Mouse (Mus musculus) naive thymus-derived CD4-positive, alpha-beta T cell, adult 5 months (primary cell): ENCODE data around the gene Clcn1. TPM values are rescaled to one million over a fixed set of nuclear protein-coding genes. Genes with fewer than 3 reads are reported as not detected.

Experiments used
- polyA plus RNA-seq: library from polyadenylated mRNA; unstranded; fragments of 100-300 nt; shearing (Covaris generic); gene quantifications from one replicate; pipeline ENCODE4 v1.2.1, GENCODE M21; 2017

The Clcn1 gene
- not detected for polyA plus RNA-seq

DNA sequence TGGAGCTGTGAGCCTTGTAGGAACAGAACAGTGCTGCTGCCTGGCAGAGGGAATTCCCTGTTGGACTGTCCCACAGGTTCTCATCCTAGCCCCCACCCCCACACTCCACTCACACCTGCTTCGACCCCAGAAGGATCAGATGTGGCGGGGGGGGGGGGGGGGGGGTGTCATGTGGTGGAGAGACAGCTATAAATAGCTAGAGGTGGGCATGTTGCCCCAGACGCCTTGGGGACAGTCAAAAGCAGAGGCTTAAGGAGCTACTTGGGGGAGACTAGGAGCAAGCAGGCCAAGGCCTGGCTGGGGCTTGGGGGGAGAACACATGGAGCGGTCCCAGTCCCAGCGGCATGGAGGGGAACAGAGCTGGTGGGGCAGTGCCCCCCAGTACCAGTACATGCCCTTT, at the start of gene Clcn1:
TSS of gene Clcn1 (plus strand) at position 238 of the 400 bp plus-strand sequence.

DNA sequence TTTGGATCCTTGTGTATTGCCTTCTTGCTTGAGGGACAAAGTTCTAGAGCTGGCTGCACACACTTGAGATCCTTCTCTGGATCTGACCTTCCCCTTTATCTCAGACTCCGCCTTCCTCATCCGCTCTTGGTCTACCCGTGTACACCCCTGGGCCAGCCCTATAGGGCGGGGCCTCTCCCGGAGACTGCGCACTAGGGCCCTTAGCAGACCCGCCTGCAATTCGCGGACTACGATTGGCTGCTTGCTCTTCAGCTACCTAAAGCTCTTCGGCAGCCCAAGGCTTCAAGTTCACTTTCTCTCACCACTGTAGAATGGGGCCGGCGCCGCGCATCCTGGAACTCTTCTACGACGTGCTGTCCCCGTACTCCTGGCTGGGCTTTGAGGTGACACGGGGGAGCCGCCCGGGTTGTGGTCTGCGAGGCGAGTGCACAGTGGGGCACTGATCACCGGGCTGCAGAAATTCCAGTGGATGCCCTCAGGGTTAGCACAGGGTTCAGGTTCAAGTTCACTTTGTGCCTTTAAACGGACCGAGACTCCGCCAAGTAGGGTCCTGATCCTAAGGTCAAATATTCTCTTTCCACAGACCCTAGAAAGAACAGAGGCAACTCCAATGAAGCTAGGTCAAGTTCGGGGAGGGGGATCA, 40.7 kb upstream of the Clcn1 start, which contains the start of gene Gstk1:
TSS of gene Gstk1 (plus strand) at position 225 of the 643 bp plus-strand sequence.

DNA sequence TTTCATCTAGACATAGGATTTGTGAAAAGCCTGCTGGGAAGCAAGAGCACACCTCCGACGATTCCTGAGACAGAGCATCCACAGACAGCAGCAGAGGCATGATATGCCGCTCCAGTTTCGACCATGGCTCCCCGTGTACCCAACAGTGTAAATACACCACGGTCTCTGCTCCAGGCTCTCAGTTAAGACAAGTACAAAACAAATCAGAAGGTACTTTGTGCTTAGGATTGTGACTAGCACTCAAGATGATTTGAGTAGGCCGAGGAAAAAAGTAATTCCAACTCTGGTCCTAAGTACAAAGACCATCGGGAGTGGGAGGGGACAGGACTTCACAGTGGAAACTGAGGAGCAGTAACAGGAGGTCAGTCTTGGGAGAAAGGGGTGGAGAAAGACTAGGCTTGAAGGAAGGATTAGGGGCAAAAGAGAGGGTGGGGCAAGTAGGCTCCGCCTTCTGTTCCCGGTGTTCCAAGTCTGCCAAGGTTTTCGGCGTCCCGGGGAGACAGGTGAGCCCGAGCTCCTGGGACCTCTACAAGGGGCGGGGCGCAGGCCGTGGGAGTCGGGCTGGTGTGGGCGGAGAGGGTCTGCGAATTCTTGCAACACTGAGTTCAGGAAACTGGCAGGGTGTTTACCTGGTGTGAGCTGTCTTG, 24.8 kb upstream of the Clcn1 start, which contains the start of gene Tmem139:
TSS of gene Tmem139 (plus strand) at position 447 of the 647 bp plus-strand sequence.

DNA sequence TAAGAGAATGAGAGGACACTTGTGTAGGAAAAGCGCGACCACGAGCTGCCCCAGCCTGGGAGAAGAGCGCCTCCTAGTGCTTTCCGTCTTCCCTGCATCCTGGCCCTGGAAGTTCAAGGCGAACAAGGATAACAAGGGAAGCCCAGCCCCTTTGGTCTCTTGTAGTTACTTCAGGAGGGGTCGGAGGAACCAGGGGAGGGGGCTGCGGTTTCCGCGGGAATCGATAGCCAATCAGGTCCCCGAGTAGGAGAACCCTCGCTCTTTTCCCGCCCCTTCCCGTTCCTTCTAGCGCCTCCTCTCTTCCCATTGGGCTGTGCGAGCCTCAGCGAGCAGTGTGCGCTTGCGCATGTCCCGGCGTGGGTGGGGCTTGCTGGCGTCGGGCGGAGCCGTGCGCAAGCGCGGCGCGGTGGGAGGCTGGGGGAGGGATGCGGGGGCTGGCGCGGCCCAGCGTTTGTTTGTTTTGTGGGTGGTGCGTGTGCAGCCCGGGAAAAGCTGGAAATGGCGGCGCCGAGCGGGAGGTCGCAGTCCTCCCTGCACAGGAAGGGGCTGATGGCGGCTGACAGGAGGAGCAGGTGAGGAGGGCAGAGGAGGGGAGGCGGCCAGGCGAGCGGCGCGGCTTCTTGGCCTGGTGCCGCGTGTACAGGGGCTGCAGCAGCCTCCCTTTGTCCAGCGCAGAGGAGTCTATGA, 21.7 kb upstream of the Clcn1 start, which contains the start of gene Casp2:
TSS of gene Casp2 (plus strand) at position 360 of the 687 bp plus-strand sequence.

DNA sequence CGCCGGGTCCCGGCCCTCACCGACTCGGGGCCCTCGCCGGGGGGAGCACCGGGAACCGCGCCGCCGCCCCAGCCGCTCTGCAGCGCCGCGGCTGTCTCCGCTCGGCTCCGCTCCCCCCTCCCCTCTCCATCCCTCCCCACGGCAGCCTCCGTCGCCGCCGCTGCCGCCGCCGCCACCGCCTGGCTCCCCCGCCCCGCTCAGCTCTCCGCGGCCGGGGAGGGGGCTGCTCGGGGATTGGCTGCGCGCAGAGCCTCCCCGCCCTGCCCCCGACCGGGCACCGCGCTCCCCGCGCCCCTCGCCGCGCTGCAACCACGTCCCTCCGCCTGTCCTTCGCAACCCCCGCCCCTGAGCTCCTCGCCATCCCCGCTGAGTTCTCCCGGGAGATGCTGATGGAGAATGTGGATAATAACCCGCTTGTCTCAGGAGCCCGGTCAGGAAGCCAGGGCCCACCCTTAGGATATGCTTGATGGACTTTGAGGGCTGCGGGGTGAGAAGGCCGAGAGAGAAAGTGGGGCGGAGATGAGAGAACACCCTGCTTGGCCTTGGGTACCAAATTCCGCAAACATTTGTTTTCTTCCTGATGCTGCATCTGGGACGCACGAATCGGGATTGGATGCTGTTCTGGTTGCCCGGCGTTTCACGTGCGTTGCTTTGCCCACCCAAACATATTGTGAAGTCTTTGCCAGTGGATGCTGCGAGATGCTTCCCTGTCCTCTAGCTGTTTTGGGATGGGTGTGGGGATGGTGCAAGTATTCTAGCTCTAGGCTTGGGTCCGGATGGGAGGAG, 38.2 kb downstream of the Clcn1 start, which contains the start of gene Fam131b:
TSS of gene Fam131b (minus strand) at position 162 of the 786 bp plus-strand sequence.

DNA sequence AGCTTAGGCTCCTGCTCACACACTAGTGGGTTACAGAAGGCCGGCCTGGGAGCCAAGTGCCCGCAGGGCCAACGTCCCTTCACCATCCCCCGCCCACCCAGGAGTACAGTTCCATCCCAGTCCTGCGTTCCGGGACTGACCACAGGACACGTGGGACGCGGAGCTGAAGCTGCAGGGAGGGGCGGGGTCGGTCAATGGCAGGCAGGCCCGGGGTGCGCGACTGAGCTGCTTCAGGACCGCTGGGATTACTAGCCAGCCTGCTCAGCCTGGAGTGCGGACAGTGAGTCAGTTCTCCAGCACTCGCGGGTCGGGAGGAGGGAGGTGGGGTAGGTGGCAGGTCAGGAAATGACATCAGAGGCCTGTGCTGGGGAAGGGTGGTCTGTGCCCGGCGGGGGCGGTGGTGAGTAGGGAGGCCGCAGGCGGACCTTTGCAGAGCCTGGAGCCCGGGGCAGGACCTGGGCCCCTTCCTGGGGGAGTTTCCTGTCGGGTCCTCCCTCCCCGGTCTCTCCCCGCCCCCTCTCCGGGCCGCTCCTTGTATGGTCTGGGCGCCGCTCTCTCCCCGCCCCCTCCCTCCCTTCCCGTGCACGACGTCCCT, 63.0 kb downstream of the Clcn1 start, which contains the start of gene Zyx:
TSS of gene Zyx (plus strand) at position 205 of the 595 bp plus-strand sequence.

Other genes with a start within 250 kb of the Clcn1 start
- not detected for gene Sva, start 248.3 kb upstream of the Clcn1 start, polyA plus RNA-seq
- 0.37 TPM for gene Tas2r139, start 145.7 kb upstream of the Clcn1 start, polyA plus RNA-seq
- gene Tas2r144, start 71.4 kb upstream of the Clcn1 start, polyA plus RNA-seq = not detected
- 11.6 TPM for gene Gstk1, start 40.8 kb upstream of the Clcn1 start, polyA plus RNA-seq
- not detected for gene Tmem139, start 24.7 kb upstream of the Clcn1 start, polyA plus RNA-seq
- 75.7 TPM for gene Casp2, start 21.7 kb upstream of the Clcn1 start, polyA plus RNA-seq
- not detected for gene Fam131b, start 38.0 kb downstream of the Clcn1 start, polyA plus RNA-seq
- gene Zyx, start 62.9 kb downstream of the Clcn1 start, polyA plus RNA-seq = 113 TPM
- gene Epha1, start 86.6 kb downstream of the Clcn1 start, polyA plus RNA-seq = 0.19 TPM
- not detected for gene Tas2r143, start 113.6 kb downstream of the Clcn1 start, polyA plus RNA-seq
- gene Tas2r135, start 118.7 kb downstream of the Clcn1 start, polyA plus RNA-seq = not detected
- not detected for gene Tas2r126, start 147.8 kb downstream of the Clcn1 start, polyA plus RNA-seq
- gene Olfr458, start 178.5 kb downstream of the Clcn1 start, polyA plus RNA-seq = not detected
- gene Olfr457, start 189.7 kb downstream of the Clcn1 start, polyA plus RNA-seq = 0.42 TPM
- not detected for gene Olfr456, start 200.5 kb downstream of the Clcn1 start, polyA plus RNA-seq